Mouse (Mus musculus): ENCODE measurements at regions not wholly inside any gene's neighbourhood (a gene's known extent, or its start where the extent isn't known, plus 50 kb on each side); places are given as distances from the start of the nearest gene placed in this dataset.
"Not testable (repeated sequence)": the region's sequence is repeated elsewhere in the genome, so short reads cannot be mapped to it uniquely, and the experiment has no call there.

DNA sequence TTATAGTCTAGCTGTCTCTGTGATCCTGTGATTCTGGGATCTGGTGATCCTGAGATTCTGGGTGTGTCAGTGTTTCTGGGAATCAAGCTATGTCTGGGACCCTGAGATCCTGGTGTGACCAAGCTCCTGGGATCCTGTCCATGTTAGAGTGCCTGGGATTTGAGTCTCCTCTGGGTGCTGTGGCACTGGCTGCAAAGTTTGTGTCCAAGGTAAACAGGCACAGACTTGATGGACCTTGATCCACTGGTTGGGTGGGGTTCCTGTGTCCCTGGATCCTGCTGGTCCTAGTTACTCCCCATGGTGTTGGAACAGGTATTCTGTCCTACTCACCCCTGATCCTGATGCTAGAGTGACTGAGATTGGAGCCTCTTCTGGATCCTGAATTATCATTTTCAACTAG is 818.4 kb downstream of the Triml1 start:
- TF ChIP-seq CTCF (IDR thresholded peaks at IDR 0.05; ENCODE audit: low read depth) = no peak
- H3K4me3 ChIP-seq (replicated peaks; ENCODE audit: low read depth, low read length) = no peak overlapping the region
- H3K4me1 ChIP-seq (replicated peaks; ENCODE audit: insufficient read depth, low read length) = no peaks in the 10 kb centered on the region
- DNase-seq (ENCODE audit: low spot score) (no peak), ATAC-seq (replicated peaks; ENCODE audit: low FRiP score, low read depth) (no peak)
- no peaks in the 10 kb centered on the region for H3K27me3 ChIP-seq (ENCODE audit: insufficient read depth, low read length)
- H3K27ac ChIP-seq = no peak overlapping the region
- no peak overlapping the region for H3K9ac ChIP-seq (ENCODE audit: low read depth, low read length)
- no peaks in the 10 kb centered on the region for H3K36me3 ChIP-seq (ENCODE audit: insufficient read depth, low read length)
- no peaks in the 10 kb centered on the region for H3K9me3 ChIP-seq (replicated peaks; ENCODE audit: low read length)
- H3K4me2 ChIP-seq (ENCODE audit: low read length) = no peak overlapping the region

DNA sequence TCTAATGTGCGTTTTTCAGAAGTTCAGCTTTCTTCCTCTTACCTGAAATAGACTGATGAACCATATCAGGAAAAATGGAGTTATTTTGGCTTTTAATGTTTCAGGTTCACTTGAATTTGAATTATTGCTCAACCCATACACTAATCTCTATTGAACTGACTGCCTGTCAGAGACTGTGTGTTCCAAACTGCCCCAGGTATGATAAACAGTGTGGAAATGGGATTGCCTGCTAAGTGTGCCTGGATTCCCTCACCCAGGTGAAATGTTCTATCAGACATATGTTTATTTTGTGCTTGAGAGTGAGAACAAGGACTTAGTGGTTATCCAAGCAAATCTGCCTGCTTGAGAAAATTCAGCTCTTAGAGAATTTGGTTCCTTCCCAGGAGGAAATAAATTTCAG is 830.2 kb downstream of the Triml1 start:
- no peak for TF ChIP-seq CTCF (IDR thresholded peaks at IDR 0.05; ENCODE audit: low read depth)
- Histone ChIP-seq H3K27ac (no peak overlapping the region), H3K4me2 (ENCODE audit: low read length) (no peak overlapping the region), H3K9ac (ENCODE audit: low read depth, low read length) (no peak overlapping the region), H3K4me1 (replicated peaks; ENCODE audit: insufficient read depth, low read length) (no peaks in the 10 kb centered on the region), H3K4me3 (replicated peaks; ENCODE audit: low read depth, low read length) (no peak overlapping the region), H3K27me3 (ENCODE audit: insufficient read depth, low read length) (no peaks in the 10 kb centered on the region), H3K36me3 (ENCODE audit: insufficient read depth, low read length) (no peaks in the 10 kb centered on the region), H3K9me3 (replicated peaks; ENCODE audit: low read length) (no peaks in the 10 kb centered on the region)
- ATAC-seq (replicated peaks; ENCODE audit: low FRiP score, low read depth) (no peak), DNase-seq (ENCODE audit: low spot score) (no peak)
- 89% methylated on average over 1 of the region's 1 CpGs for WGBS

DNA sequence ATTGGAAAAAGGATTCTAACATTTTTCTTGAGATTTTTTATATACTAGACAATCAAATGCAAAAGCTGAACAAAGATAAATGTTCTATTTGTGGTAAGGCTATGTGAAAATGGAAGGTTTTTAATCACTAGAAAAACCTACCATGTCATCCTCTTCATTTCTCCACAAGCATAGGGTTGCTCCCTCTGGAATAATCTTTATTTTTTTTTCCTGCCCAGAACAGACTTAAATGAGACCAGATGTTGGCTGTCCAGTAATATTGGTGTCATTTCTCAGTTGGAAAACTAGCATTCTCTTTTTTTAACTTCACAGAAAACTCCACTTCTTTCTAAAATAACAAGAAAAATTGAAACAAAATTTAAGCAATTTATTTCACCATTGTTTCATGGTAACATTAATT is 849.9 kb downstream of the Triml1 start:
- no peak overlapping the region for H3K4me2 ChIP-seq (ENCODE audit: low read length)
- no peaks in the 10 kb centered on the region for H3K9me3 ChIP-seq (replicated peaks; ENCODE audit: low read length)
- DNase-seq (ENCODE audit: low spot score) (no peak), ATAC-seq (replicated peaks; ENCODE audit: low FRiP score, low read depth) (no peak)
- no peak overlapping the region for H3K9ac ChIP-seq (ENCODE audit: low read depth, low read length)
- no peaks in the 10 kb centered on the region for H3K27me3 ChIP-seq (ENCODE audit: insufficient read depth, low read length)
- no peaks in the 10 kb centered on the region for H3K4me1 ChIP-seq (replicated peaks; ENCODE audit: insufficient read depth, low read length)
- H3K36me3 ChIP-seq (ENCODE audit: insufficient read depth, low read length) = no peaks in the 10 kb centered on the region
- H3K4me3 ChIP-seq (replicated peaks; ENCODE audit: low read depth, low read length) = no peak overlapping the region
- no peak for TF ChIP-seq CTCF (IDR thresholded peaks at IDR 0.05; ENCODE audit: low read depth)
- no peak overlapping the region for H3K27ac ChIP-seq

DNA sequence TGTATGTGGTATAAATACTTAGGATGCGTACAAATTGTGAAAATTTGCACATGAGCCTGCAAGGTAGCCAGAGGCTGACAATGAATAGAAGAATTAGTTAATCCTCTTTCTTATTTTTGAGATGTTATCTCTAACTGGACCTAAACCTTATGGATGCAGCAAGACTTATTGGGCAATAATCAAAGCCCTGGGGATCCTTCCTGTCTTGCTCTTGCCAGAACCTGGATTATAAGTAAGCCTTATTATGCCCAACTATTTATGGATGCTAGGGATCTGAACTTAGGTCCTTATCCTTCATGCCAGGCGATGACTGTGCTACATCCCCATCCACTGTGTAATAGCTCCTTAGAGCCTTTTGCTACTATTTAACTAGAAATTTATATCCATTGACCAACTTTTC is 859.3 kb downstream of the Triml1 start:
- 93% methylated on average over 2 of the region's 2 CpGs for WGBS

DNA sequence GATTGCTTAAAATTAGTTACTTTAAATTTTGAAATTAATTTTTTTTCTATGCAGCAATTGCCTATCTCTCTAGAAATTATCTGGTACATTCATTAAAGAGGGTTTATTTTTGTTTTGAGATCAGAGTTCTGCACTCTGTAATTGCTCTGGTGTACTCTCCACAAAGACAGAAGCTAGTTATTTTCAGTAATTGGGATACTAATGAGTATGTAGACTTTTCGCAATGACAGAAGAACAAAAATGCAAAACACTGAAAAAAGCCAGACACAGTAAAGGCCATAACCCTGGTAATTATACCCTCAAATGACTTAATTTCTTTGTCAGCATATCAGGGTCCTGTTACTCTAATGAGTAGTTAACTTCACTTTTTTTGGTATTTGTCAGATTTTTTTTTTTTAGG is 836.5 kb upstream of the Frg1 start:
- no peak for TF ChIP-seq CTCF (IDR thresholded peaks at IDR 0.05; ENCODE audit: low read depth)
- Histone ChIP-seq H3K4me1 (replicated peaks; ENCODE audit: insufficient read depth, low read length) (no peaks in the 10 kb centered on the region), H3K36me3 (ENCODE audit: insufficient read depth, low read length) (no peaks in the 10 kb centered on the region), H3K4me3 (replicated peaks; ENCODE audit: low read depth, low read length) (no peak overlapping the region), H3K27ac (no peak overlapping the region), H3K4me2 (ENCODE audit: low read length) (no peak overlapping the region), H3K9ac (ENCODE audit: low read depth, low read length) (no peak overlapping the region), H3K27me3 (ENCODE audit: insufficient read depth, low read length) (no peaks in the 10 kb centered on the region), H3K9me3 (replicated peaks; ENCODE audit: low read length) (no peaks in the 10 kb centered on the region)
- 83% methylated on average over 1 of the region's 1 CpGs for WGBS
- no peak for DNase-seq (ENCODE audit: low spot score)
- ATAC-seq (replicated peaks; ENCODE audit: low FRiP score, low read depth) = no peak

More for the DNA sequence above, 859.3 kb downstream of the Triml1 start:
- Histone ChIP-seq H3K36me3 (ENCODE audit: insufficient read depth, low read length) (no peaks in the 10 kb centered on the region), H3K4me1 (replicated peaks; ENCODE audit: insufficient read depth, low read length) (no peaks in the 10 kb centered on the region), H3K9ac (ENCODE audit: low read depth, low read length) (no peak overlapping the region), H3K4me2 (ENCODE audit: low read length) (no peak overlapping the region), H3K27me3 (ENCODE audit: insufficient read depth, low read length) (no peaks in the 10 kb centered on the region), H3K4me3 (replicated peaks; ENCODE audit: low read depth, low read length) (no peak overlapping the region), H3K27ac (no peak overlapping the region), H3K9me3 (replicated peaks; ENCODE audit: low read length) (no peaks in the 10 kb centered on the region)
- TF ChIP-seq CTCF (IDR thresholded peaks at IDR 0.05; ENCODE audit: low read depth) = no peak
- ATAC-seq (replicated peaks; ENCODE audit: low FRiP score, low read depth) = no peak
- no peak for DNase-seq (ENCODE audit: low spot score)

DNA sequence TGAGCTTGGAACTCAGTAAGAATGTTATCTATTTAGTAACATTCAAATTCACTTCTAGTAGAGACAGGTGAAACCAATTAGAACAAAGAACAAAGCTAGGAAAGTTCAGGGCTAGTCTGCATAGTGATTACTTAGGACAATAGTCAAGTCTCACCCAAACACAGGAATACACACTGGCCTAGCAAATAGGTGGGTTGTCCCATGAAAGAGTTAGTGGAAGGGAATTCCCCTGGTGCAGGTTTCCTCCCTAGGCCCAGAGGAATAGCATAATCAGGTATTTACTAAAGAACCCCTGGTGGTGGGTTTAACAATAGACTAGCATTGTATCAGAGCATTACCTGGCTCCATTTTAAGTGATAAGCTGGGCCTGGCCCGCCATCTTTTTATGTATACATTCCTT is 825.4 kb upstream of the Frg1 start:
- not testable (repeated sequence) for H3K4me3 ChIP-seq (replicated peaks; ENCODE audit: low read depth, low read length); H3K4me2 ChIP-seq (ENCODE audit: low read length); H3K36me3 ChIP-seq (ENCODE audit: insufficient read depth, low read length); H3K27ac ChIP-seq; ATAC-seq (replicated peaks; ENCODE audit: low FRiP score, low read depth); H3K9ac ChIP-seq (ENCODE audit: low read depth, low read length); H3K9me3 ChIP-seq (replicated peaks; ENCODE audit: low read length); H3K27me3 ChIP-seq (ENCODE audit: insufficient read depth, low read length); DNase-seq (ENCODE audit: low spot score); H3K4me1 ChIP-seq (replicated peaks; ENCODE audit: insufficient read depth, low read length)
- 94% methylated on average over 1 of the region's 1 CpGs for WGBS

DNA sequence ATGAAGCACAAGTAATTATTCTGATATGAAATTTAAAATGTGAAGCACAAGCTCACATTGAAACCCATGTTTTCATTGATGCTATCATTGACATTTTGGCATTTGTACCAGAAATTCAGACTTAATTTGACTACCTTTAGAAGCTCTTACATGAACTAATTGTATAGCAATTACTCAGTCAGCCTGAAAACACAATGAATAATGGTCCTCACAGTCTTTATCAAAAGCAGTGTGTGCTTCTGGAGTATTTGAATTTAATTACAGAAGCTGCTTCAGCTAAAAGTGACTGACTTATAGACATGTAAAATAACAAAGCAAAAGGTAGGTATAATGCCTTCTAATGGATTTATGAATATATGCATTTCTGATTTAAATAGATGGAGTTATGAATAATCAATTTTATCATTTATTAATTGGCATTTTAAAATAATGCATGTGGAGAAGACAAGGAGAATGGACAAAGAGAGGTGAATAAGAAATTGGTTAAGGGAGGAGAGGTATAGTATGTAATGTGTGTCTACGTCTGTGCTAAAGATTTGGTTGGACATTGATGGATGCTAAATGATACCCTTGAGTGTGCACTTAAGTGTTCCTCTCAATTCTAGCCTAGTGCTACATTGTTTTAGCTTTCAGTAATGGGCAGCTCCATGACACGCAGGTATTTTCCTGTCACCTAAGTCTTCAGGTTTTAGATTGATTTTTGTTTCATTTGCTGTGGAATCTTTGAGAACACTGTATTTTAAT is 803.2 kb upstream of the Frg1 start:
- TF ChIP-seq CTCF (IDR thresholded peaks at IDR 0.05; ENCODE audit: low read depth) = no peak
- DNase-seq (ENCODE audit: low spot score) = no peak
- H3K36me3 ChIP-seq (ENCODE audit: insufficient read depth, low read length) = no peaks in the 10 kb centered on the region
- no peak overlapping the region for H3K4me2 ChIP-seq (ENCODE audit: low read length)
- no peak for ATAC-seq (replicated peaks; ENCODE audit: low FRiP score, low read depth)
- no peak overlapping the region for H3K27ac ChIP-seq
- no peak overlapping the region for H3K9ac ChIP-seq (ENCODE audit: low read depth, low read length)
- H3K27me3 ChIP-seq (ENCODE audit: insufficient read depth, low read length) = no peaks in the 10 kb centered on the region
- no peak overlapping the region for H3K4me3 ChIP-seq (replicated peaks; ENCODE audit: low read depth, low read length)
- H3K4me1 ChIP-seq (replicated peaks; ENCODE audit: insufficient read depth, low read length) = no peaks in the 10 kb centered on the region
- 79% methylated on average over 2 of the region's 2 CpGs for WGBS
- H3K9me3 ChIP-seq (replicated peaks; ENCODE audit: low read length) = no peaks in the 10 kb centered on the region

All from kidney, postnatal 0 days (tissue).